Mouse (Mus musculus) embryo, embryonic 11 days (tissue): ENCODE measurements around the gene Hk2.

Source experiments
- DNase-seq: peaks from one replicate; pipeline ENCODE4 v3.0.0-alpha.2; 2015

Gene Hk2

DNA sequence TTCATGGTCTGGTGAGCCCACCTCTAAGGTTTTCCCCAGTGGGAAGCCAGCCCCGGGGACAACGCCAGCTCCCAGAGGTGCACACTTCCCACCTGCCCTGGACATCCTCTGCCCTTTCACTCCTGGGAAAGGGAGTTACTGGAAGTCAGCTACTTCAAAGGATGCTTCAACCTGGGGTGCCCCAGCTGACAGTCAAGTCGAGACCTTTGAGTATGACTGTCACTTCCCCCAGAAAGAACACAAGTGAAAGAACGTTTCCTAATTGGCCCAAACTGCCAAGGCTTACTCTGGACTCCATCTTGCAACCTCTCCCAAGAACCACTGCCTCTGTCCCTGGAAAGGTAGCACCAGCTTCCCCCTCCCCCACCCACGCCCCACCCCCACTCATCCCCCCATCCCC is 4.5 kb downstream of the Hk2 start:
- no peak for DNase-seq

DNA sequence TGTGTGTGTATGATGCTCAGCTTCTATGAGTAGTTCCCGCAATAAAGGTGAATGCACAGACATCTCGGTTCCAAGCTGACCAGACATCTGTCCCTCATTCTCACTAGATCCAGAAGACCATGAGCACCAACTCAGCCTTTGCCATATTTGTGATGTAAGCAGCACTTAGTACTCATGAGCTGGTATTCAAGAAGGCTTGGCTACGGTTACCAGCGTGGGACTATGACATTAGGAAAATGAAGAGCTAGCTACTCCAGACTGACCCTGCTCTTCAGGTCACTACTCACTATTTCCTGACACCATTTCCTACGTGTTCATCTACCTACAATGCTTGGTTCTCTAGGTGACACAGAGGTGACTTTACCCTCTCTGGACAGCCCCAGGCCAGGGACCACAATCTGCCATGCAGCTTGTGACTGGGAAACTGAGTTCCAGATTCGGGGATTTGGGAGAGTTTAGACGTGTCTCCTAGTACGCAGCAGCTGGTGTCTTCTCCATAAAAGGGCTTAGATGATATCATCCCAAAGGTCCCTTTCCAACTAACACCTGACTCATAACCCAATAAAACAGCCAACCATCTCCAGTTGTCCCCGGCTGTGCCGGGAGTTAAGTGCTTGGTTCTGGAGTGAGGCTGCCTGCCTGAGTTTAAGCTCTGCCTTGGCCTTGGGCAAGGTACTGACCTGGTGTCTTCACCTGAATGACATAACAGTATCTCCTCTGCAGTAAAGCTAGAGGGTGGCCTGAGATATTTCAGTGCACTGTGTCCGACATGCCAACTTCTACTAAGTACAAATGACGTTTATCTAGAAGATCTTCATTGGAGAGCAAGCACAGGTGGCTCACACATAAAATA is 6.3 kb downstream of the Hk2 start:
- DNase-seq, result no peak

DNA sequence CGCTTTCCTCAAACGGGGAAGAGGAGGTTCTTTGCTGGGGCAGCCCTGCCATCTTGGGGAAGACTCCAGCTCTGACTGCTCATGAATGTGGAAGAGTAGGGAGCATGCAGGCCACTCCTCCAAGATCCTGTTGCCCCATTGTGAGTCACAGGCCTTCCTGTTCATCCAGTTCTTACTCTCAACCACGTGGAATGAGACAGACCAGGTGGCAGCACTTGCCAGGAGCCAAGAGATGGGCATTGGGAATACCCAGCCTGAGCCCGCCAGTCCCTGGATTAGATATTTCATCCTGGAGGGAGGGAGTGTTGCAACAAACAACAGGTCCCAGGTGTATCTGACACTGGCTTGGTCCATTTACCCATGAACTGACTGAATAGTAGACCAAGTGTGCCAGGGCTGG is 7.6 kb downstream of the Hk2 start:
- no peak for DNase-seq

DNA sequence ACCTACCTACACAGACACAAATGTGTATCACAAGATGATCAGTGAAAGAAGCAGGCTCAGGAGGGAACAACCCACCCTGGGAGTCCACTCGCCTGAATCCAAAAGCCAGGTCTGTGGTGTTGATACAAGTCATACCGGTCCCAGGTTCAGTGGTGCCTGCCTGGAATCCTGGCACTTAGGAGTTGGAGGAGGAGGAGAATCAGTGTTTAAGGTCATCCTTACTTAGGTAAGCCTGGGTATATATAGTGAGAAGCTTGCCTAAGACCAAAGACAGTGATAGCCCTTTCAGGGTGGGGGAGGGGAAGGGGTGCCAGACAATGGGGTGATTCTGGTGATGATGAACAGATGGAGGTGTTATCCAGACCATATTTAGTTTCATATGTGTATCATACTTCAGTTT is 9.0 kb downstream of the Hk2 start:
- DNase-seq, result no peak

DNA sequence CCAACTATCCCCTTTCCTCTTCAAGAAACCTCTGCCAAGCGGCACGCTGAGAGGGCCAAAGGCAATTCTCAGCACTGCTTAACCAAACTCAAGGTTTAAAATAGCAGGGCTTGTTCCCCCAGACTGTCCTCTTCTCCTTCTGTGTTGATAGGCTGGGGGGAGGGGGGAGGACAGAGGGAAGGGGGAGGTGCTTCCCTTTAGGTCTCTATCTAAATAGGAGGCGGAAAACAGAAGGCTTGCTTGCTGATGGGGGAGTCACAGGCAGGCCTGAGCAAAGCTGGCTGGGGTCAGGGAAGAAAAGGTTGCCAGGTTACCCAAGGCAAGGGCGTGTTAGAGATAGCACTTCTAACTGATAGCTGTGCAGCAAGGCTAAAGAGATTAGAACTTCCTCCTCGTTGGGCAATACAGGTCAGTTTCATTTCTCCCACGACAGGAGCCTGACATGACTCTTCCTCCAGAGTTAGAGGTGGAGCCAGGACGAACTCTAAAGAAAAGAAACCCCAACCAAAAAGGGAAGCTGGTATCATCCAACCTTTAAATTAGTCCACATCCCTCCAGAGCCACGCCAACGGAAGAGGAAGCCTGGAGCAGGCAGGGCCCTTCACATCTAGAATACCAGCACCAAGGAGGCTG is 10.3 kb downstream of the Hk2 start:
- peak; percentile 21 for DNase-seq

- no peak for DNase-seq
These were observed 11.5 kb downstream of the Hk2 start for GRCm38 (mm10) chr6:82762728-82763127.

DNA sequence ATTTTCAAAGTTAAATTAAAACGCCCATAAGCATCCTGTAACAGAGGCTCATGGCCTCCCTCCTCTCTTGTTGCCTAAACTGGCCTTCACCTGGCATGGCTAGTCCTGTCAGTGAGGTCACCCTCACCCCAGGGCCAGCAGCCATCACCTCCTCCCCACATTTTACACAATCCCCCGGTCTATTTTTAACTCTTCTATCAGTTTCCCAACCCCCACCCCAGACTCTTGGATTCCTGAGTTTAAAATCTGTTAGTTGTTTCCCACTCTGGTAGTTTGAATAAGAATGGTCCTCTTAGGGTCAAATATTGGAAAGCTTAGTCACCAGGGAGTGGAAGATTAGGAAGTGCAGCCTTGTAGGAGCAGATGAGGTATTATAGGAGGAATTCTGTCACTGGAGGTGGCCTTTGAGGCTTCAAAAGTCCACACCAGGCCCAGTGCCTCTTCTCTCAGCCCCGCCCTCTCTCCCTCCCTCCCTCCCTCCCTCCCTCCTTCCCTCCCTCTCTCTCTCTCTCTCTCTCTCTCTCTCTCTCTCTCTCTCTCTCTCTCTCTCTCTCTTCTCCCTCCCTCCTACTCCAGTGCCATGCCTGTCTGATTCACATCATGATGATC is 13.4 kb downstream of the Hk2 start:
- no peak for DNase-seq

- no peak for DNase-seq
These were observed 15.0 kb downstream of the Hk2 start for GRCm38 (mm10) chr6:82759241-82759640.

DNA sequence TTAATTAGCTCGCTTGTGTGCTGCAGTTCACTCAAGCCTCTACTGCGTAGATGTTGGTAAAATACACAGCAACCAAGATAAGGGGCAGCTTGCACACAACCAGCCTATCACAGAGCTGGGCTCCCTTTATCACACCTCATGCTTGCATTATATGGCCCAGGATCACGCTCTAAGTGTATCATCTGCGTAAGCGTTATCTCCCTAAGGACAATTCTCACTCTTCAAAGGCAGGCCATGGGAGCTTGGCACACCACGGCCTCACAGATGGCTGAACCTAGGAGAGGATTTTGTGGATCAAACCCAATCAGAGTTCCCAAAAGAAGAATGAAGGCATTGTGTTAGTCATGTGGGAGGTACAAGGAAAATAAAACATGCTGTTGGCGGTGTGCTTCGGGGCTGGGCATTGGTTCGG is 17.4 kb downstream of the Hk2 start:
- DNase-seq, result no peak

DNA sequence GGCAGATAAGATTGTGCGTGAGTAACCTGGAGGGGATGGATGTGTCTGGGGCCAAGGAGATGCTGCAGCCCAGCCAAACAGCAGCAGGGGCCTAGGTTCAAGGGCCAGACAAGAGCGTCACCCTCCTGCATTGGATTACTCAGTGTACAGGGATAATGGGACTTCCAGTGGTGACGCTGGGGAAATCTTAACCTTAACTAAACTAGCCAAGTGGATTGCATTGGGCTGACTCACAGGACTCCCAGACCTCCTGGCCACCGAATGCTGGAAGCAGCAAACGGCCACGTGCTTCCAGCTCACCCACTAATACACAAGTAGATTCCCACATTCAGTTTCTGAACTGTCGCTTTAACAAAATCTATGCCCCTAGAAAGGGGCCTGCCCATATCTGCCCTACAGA is 18.0 kb downstream of the Hk2 start:
- DNase-seq, result no peak

DNA sequence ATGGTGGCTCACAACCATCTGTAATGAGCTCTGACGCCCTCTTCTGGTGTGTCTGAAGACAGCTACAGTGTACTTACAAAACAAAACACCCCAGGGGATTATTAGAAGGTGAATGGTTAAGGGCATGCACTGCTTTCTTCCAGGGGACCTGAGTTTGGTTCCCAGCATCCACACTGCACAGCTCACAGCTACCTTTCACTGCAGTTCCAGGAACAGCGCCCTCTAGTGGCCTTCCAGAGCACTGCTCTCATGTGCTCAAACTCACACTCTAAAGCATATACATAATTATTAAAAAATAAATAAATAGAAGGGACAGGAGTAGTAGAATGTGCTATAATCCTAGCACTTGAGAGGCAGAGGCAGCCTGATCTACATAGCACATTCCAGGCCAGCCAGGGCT is 18.9 kb downstream of the Hk2 start:
- no peak for DNase-seq

- no peak for DNase-seq
These were observed 19.5 kb downstream of the Hk2 start for GRCm38 (mm10) chr6:82754769-82755168.

DNA sequence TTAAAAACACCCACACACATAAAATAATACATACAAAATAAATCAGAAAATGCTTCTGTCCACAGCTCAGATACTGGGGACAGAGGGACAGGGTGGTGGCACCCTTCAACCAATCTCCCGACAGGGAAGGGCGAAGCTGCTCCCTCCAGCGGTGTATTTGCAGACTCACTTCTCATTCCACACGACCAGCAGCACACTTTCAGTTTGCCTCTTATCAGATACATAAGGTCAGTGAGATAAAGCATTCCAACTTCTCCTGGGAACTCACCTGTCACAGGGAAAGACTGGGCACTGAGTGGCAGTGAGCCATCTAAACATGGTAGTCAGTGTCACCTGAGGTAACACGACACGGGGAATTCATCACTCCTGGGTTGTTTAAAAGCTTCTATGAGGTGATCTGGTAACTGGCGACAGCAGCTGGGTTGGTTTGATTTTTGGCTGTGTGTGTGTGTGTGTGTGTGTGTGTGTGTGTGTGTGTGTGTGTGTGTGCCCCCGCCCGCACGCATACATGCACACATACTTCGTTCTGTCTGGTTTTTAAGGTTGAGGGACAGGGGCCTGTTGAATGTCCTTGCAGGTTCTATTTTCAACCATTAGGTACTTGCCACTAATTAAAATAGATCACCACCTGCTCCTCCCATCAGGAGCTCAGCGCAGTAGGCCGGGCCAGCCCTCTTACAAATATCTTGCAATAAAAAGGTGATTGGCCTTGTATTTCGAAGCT is 20.5 kb downstream of the Hk2 start:
- DNase-seq, result no peak

DNA sequence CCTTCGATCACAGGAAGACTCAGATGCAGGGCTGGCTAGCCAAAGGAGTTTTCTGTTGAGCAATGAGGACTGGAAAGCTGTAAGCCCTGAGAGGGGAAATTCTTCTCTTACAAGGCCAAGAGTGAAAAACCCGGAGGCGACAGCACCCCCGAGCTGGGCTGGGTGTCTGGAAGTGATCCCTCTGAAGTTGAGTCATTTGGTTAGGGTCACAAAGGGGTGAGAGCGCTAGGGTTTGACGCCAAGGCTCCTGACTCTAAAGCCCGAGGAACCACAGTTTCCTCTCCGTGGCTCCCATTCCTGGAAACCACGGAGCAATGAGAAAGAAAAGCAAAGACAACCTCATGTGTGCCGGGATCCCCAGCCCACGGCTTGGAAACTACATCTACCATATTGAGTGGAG is 21.2 kb downstream of the Hk2 start:
- DNase-seq, result no peak

- DNase-seq, result no peak
These were observed 22.5 kb downstream of the Hk2 start for GRCm38 (mm10) chr6:82751791-82752190.

DNA sequence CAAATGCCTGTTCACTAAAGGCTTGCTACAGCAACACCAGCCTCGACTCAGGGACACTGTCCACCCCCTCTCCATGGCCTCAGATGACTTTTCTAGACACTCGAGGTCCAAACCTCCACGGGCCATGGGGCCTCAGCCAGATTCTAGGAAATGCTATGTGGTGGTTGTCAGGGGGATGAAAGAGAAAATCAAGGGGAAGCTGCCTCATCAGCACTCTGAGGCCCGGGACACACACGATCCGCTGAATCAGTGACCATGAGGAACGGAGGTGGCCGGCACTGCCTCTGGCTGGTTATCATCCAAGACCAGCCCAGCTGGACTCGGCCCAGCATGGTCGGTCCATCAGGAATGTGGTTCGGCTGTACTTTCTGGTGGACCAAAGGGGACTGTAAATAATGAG is 23.2 kb downstream of the Hk2 start:
- DNase-seq, result no peak

DNA sequence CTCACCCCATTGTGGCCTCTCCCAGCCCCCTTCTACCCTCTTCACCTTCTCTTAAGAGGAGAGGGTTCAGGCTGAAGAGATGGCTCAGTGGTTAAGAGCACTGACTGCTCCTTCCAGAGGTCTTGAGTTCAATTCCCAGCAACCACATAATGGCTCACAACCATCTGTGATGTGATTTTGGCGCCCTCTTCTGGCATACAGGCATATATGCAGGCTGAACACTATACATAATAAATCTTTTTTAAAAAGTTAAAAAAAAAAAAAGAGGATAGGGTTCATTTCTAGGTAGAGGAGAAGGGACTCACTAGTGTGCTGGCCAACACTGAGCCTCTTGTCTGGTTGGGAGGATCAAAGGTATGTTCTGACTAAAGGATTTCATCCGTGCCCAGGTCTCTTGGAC is 24.2 kb downstream of the Hk2 start:
- no peak for DNase-seq

GRCm38 (mm10) chr6:82748106-82748672 is 26.1 kb downstream of the Hk2 start:
- DNase-seq, result no peak

GRCm38 (mm10) chr6:82747085-82747484 is 27.2 kb downstream of the Hk2 start:
- no peak for DNase-seq

GRCm38 (mm10) chr6:82744553-82744952 is 29.7 kb downstream of the Hk2 start:
- no peak for DNase-seq

GRCm38 (mm10) chr6:82741518-82741880 is 32.8 kb downstream of the Hk2 start:
- DNase-seq, result no peak

DNA sequence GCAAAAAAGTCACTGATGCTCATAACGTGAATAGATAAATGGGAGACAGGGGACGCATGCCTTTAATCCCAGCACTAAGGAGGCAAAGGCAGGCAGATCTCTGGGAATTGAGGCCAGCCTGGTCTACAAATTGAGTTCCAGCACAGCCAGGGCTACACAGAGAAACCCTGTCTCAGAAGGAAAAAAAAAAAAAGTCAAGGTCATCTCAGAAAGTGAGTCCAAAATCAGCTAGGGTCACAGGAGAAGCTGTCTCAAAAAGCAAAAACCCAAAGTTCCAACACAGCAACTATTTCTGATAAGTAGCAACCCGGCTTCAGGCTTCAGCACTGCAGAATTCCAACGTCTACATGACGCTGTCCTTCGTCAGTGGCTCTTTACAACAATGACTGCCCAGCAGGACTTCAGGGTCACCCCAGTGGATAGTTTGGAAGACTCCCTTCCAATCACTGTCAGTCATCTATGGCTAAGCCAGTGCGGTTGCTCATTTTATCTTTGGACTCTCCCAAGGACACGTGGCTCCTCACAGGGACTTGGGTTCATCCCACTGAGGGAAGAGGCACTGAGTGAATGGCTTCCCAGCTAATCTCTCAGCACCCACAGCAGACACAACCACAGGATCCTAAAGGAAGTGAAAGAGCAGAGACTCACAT is 33.3 kb downstream of the Hk2 start:
- DNase-seq, result no peak

- peak; percentile 92 for DNase-seq
These were observed 34.0 kb downstream of the Hk2 start for GRCm38 (mm10) chr6:82740269-82740668.
